Mouse (Mus musculus) embryonic facial prominence, embryonic 10.5 days (tissue): ENCODE data around the gene Tgfbr3. TPM values are rescaled to one million over a fixed set of nuclear protein-coding genes. Genes with fewer than 3 reads are reported as not detected.

Source experiments
- DNase-seq: peaks from one replicate; pipeline ENCODE4 v3.0.0-alpha.2; 2017; ENCODE audit warnings: low spot score
- H3K27ac ChIP-seq: fragments of 300-500 bp; sonication (generic); replicated peaks from 2 replicates; pipeline ENCODE4 v1.5.1; 2016; ENCODE audit warnings: mild to moderate bottlenecking
- H3K27me3 ChIP-seq: fragments of 300-500 bp; sonication (generic); replicated peaks from 2 replicates; pipeline ENCODE4 v1.6.1; 2016; ENCODE audit warnings: low read depth, mild to moderate bottlenecking; ENCODE audit not compliant: poor library complexity, severe bottlenecking
- H3K36me3 ChIP-seq: fragments of 300-500 bp; sonication (generic); replicated peaks from 2 replicates; pipeline ENCODE4 v1.6.1; 2016; ENCODE audit warnings: mild to moderate bottlenecking, moderate library complexity
- H3K4me1 ChIP-seq: fragments of 300-500 bp; sonication (generic); 2 replicates; pipeline ENCODE4 v1.6.1; 2016
- H3K4me3 ChIP-seq: fragments of 300-500 bp; sonication (generic); 2 replicates; pipeline ENCODE4 v1.5.1; 2016; ENCODE audit warnings: mild to moderate bottlenecking, moderate library complexity
- H3K9me3 ChIP-seq: fragments of 300-500 bp; sonication (generic); 2 replicates; pipeline ENCODE4 v1.6.1; 2016; ENCODE audit warnings: mild to moderate bottlenecking
- WGBS: fragments of 180-500 bp; shearing (Covaris S2); methylation state at CpG from one replicate; pipeline ENCODE4 v1.1.7; 2016; 5-methylcytosine and 5-hydroxymethylcytosine counted together
- polyA plus RNA-seq: library from polyadenylated mRNA; unstranded; fragments of >200 nt; fragmentation: Nextera tagmentation; extraction: Ambion mirVana; gene quantifications from 2 replicates; pipeline ENCODE4 v1.2.1, GENCODE M21; 2016

The Tgfbr3 gene
- polyA plus RNA-seq, 1 experiment from 2014 or later: 9.8 TPM

- no peaks in the 10 kb centered on the region for H3K27me3 ChIP-seq
- DNase-seq: no peak
- H3K4me1 ChIP-seq: peaks cover 42% of the 10 kb centered on the region
- H3K36me3 ChIP-seq: no peaks in the 10 kb centered on the region
- WGBS: 84% methylated on average over 7 of the region's 7 CpGs
- H3K27ac ChIP-seq: no peak overlapping the region
- H3K9me3 ChIP-seq: no peaks in the 10 kb centered on the region
- H3K4me3 ChIP-seq: no peak overlapping the region
Observed at GRCm38 (mm10) chr5:107192372-107192771, 97.1 kb downstream of the Tgfbr3 start.

- WGBS: 85% methylated on average over 10 of the region's 10 CpGs
- Histone ChIP-seq H3K4me1 (peaks cover 17% of the 10 kb centered on the region), H3K4me3 (no peak overlapping the region), H3K27me3 (no peaks in the 10 kb centered on the region), H3K27ac (no peak overlapping the region), H3K9me3 (no peaks in the 10 kb centered on the region), H3K36me3 (no peaks in the 10 kb centered on the region)
- DNase-seq: no peak
Observed at GRCm38 (mm10) chr5:107188551-107188950, 100.9 kb downstream of the Tgfbr3 start.

- no peak overlapping the region for H3K27ac ChIP-seq
- WGBS: 84% methylated on average over 3 of the region's 3 CpGs
- H3K4me1 ChIP-seq: peaks cover 12% of the 10 kb centered on the region
- H3K9me3 ChIP-seq: no peaks in the 10 kb centered on the region
- no peak overlapping the region for H3K4me3 ChIP-seq
- no peaks in the 10 kb centered on the region for H3K27me3 ChIP-seq
- H3K36me3 ChIP-seq: no peaks in the 10 kb centered on the region
- no peak for DNase-seq
Observed at GRCm38 (mm10) chr5:107186206-107186605, 103.2 kb downstream of the Tgfbr3 start.

GRCm38 (mm10) chr5:107184158-107184883 is 105.1 kb downstream of the Tgfbr3 start:
- Histone ChIP-seq H3K36me3 (no peaks in the 10 kb centered on the region), H3K27ac (no peak overlapping the region), H3K27me3 (no peaks in the 10 kb centered on the region), H3K4me3 (no peak overlapping the region), H3K4me1 (peaks cover 12% of the 10 kb centered on the region), H3K9me3 (no peaks in the 10 kb centered on the region)
- DNase-seq: no peak
- WGBS: 88% methylated on average over 8 of the region's 8 CpGs

GRCm38 (mm10) chr5:107183537-107183936 is 105.9 kb downstream of the Tgfbr3 start:
- 67% methylated on average over 6 of the region's 6 CpGs for WGBS
- Histone ChIP-seq H3K27ac (no peak overlapping the region), H3K4me3 (no peak overlapping the region), H3K36me3 (no peaks in the 10 kb centered on the region), H3K27me3 (no peaks in the 10 kb centered on the region), H3K9me3 (no peaks in the 10 kb centered on the region), H3K4me1 (peaks cover 12% of the 10 kb centered on the region)
- DNase-seq: no peak

- Histone ChIP-seq H3K9me3 (no peaks in the 10 kb centered on the region), H3K27me3 (no peaks in the 10 kb centered on the region), H3K36me3 (no peaks in the 10 kb centered on the region), H3K4me1 (peaks cover 15% of the 10 kb centered on the region), H3K4me3 (no peak overlapping the region), H3K27ac (no peak overlapping the region)
- WGBS: 92% methylated on average over 7 of the region's 7 CpGs
- no peak for DNase-seq
Observed at GRCm38 (mm10) chr5:107182721-107183120, 106.7 kb downstream of the Tgfbr3 start.

GRCm38 (mm10) chr5:107181820-107182219 is 107.6 kb downstream of the Tgfbr3 start:
- H3K27ac ChIP-seq: no peak overlapping the region
- H3K36me3 ChIP-seq: no peaks in the 10 kb centered on the region
- no peak overlapping the region for H3K4me3 ChIP-seq
- DNase-seq: no peak
- peaks cover 23% of the 10 kb centered on the region for H3K4me1 ChIP-seq
- no peaks in the 10 kb centered on the region for H3K9me3 ChIP-seq
- H3K27me3 ChIP-seq: no peaks in the 10 kb centered on the region
- WGBS: 85% methylated on average over 4 of the region's 4 CpGs

GRCm38 (mm10) chr5:107179194-107179593 is 110.2 kb downstream of the Tgfbr3 start:
- H3K27ac ChIP-seq: no peak overlapping the region
- H3K27me3 ChIP-seq: no peaks in the 10 kb centered on the region
- no peak overlapping the region for H3K4me3 ChIP-seq
- H3K4me1 ChIP-seq: peaks cover 23% of the 10 kb centered on the region
- H3K9me3 ChIP-seq: no peaks in the 10 kb centered on the region
- 92% methylated on average over 5 of the region's 5 CpGs for WGBS
- no peaks in the 10 kb centered on the region for H3K36me3 ChIP-seq
- no peak for DNase-seq

GRCm38 (mm10) chr5:107177791-107178190 is 111.6 kb downstream of the Tgfbr3 start:
- DNase-seq: no peak
- H3K27ac ChIP-seq: peak overlapping the region; percentile 49; the same call in 1 of the 2 replicates
- H3K36me3 ChIP-seq: no peaks in the 10 kb centered on the region
- 43% methylated on average over 6 of the region's 6 CpGs for WGBS
- H3K4me1 ChIP-seq: peaks cover 11% of the 10 kb centered on the region
- no peak overlapping the region for H3K4me3 ChIP-seq
- no peaks in the 10 kb centered on the region for H3K27me3 ChIP-seq
- H3K9me3 ChIP-seq: no peaks in the 10 kb centered on the region

- Histone ChIP-seq H3K27ac (no peak overlapping the region), H3K9me3 (no peaks in the 10 kb centered on the region), H3K36me3 (no peaks in the 10 kb centered on the region), H3K4me1 (peaks cover 14% of the 10 kb centered on the region), H3K27me3 (no peaks in the 10 kb centered on the region), H3K4me3 (no peak overlapping the region)
- 73% methylated on average over 2 of the region's 2 CpGs for WGBS
- DNase-seq: no peak
Observed at GRCm38 (mm10) chr5:107177248-107177647, 112.2 kb downstream of the Tgfbr3 start.

- Histone ChIP-seq H3K36me3 (no peaks in the 10 kb centered on the region), H3K27me3 (no peaks in the 10 kb centered on the region), H3K4me3 (no peak overlapping the region), H3K9me3 (no peaks in the 10 kb centered on the region), H3K4me1 (peaks cover 18% of the 10 kb centered on the region), H3K27ac (no peak overlapping the region)
- DNase-seq: no peak
- WGBS: 44% methylated on average over 4 of the region's 4 CpGs
Observed at GRCm38 (mm10) chr5:107176796-107177195, 112.6 kb downstream of the Tgfbr3 start.

GRCm38 (mm10) chr5:107176196-107176595 is 113.2 kb downstream of the Tgfbr3 start:
- Histone ChIP-seq H3K36me3 (no peaks in the 10 kb centered on the region), H3K4me3 (no peak overlapping the region), H3K4me1 (peaks cover 21% of the 10 kb centered on the region), H3K27me3 (no peaks in the 10 kb centered on the region), H3K27ac (no peak overlapping the region), H3K9me3 (no peaks in the 10 kb centered on the region)
- WGBS: 84% methylated on average over 4 of the region's 4 CpGs
- no peak for DNase-seq

- Histone ChIP-seq H3K9me3 (no peaks in the 10 kb centered on the region), H3K36me3 (no peaks in the 10 kb centered on the region), H3K27me3 (no peaks in the 10 kb centered on the region), H3K27ac (no peak overlapping the region), H3K4me1 (peaks cover 38% of the 10 kb centered on the region), H3K4me3 (no peak overlapping the region)
- no peak for DNase-seq
Observed at GRCm38 (mm10) chr5:107174188-107174587, 115.2 kb downstream of the Tgfbr3 start.
